In the genomic region with DNA sequence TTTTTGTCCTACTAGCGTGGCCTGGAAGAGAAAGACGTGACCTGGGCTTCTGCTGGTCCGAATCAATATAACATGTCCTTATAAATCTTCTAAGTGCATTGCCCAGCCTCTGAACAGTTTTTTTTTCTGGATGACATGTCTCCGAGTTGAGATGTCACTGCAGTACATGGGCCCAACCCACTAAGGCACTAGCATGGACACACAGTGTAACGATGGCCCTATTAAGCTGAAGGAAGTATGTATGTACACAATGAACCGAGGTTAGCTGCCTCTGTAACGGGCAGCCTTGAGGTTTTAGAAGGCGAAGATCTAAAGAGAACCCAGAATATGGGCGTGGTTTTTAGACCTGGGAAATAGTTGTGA, we compare ENCODE assay signal across 10 mouse cellular contexts. TPM values are rescaled to one million over a fixed set of nuclear protein-coding genes. Genes with fewer than 3 reads are reported as not detected.
DNase-seq lines count a peak whose midpoint lies in the region; ATAC-seq and TF ChIP-seq lines count a peak whose summit lies in the region.
"Had no signal": no experiment of that assay in that cellular context is flagged by ENCODE, and none has a peak within 500 bp of the region (broad histone marks: within the 10 kb centered on the region; RNA-seq: fewer than 3 reads in every experiment).

No protein-coding gene starts in this region.

- DNase-seq in layer of hippocampus, adult 2 months (ENCODE audit: low spot score in 2 of 2): no peak
- DNase-seq in layer of hippocampus, adult 11-12 months (ENCODE audit: low spot score): no peak
- peak; percentile 6 for DNase-seq in c-Kit-positive CD71-positive TER-119-positive erythroid progenitor cells, embryonic 14.5 days (ENCODE audit: low spot score)
- no peak for DNase-seq in layer of hippocampus, postnatal 25 days (ENCODE audit: extremely low spot score in 1 of 2, low spot score in 1 of 2)
- no peak for DNase-seq in thymus, postnatal 4 days
- DNase-seq in kidney, adult 9 months: no peak

- peak overlapping the region; percentile 69 for H3K4me2 ChIP-seq in hindbrain, embryonic 15.5 days
- H3K4me2 ChIP-seq in midbrain, embryonic 16.5 days (ENCODE audit: low read length): peak overlapping the region; percentile 91

- ATAC-seq in hindbrain, embryonic 15.5 days (ENCODE audit: low FRiP score, low read depth): peak; percentile 17; the same call in 1 of the 2 replicates
- peak; percentile 55; the same call in 1 of the 2 replicates for ATAC-seq in midbrain, embryonic 16.5 days

- H3K36me3 ChIP-seq in hindbrain, embryonic 15.5 days: no peaks in the 10 kb centered on the region
- H3K36me3 ChIP-seq in midbrain, embryonic 16.5 days (ENCODE audit: control insufficient read depth, insufficient read depth, low read length): 0 out of 2 replicates have a peak, but pooled peaks cover 3% of the 10 kb centered on the region

- peaks cover 19% of the 10 kb centered on the region for H3K4me1 ChIP-seq in hindbrain, embryonic 15.5 days (replicated peaks)
- peaks cover 15% of the 10 kb centered on the region for H3K4me1 ChIP-seq in midbrain, embryonic 16.5 days (ENCODE audit: control insufficient read depth, insufficient read depth, low read length)

- H3K4me3 ChIP-seq in layer of hippocampus, adult 2 months: peak overlapping the region; percentile 80
- H3K4me3 ChIP-seq in hindbrain, embryonic 15.5 days: peak overlapping the region; percentile 89
- peak overlapping the region; percentile 90 for H3K4me3 ChIP-seq in midbrain, embryonic 16.5 days (ENCODE audit: low read depth, low read length)

- H3K27ac ChIP-seq in layer of hippocampus, adult 2 months: peak overlapping the region; percentile 83
- peak overlapping the region; percentile 78 for H3K27ac ChIP-seq in hindbrain, embryonic 15.5 days (replicated peaks)
- peak overlapping the region; percentile 83 for H3K27ac ChIP-seq in midbrain, embryonic 16.5 days (ENCODE audit: low read length)

- 10% methylated on average over 9 of the region's 9 CpGs for WGBS in hindbrain, embryonic 15.5 days
- 11% methylated on average over 9 of the region's 9 CpGs for WGBS in midbrain, embryonic 16.5 days

- H3K9me3 ChIP-seq in hindbrain, embryonic 15.5 days: no peaks in the 10 kb centered on the region
- H3K9me3 ChIP-seq in midbrain, embryonic 16.5 days (replicated peaks; ENCODE audit: control insufficient read depth, low read length, poor library complexity, severe bottlenecking): no peaks in the 10 kb centered on the region

- 0 out of 2 replicates have a peak, but pooled peaks cover 1% of the 10 kb centered on the region for H3K27me3 ChIP-seq in hindbrain, embryonic 15.5 days
- no peaks in the 10 kb centered on the region for H3K27me3 ChIP-seq in midbrain, embryonic 16.5 days (ENCODE audit: control insufficient read depth, insufficient read depth, low read depth, low read length)

- H3K9ac ChIP-seq in hindbrain, embryonic 15.5 days: peak overlapping the region; percentile 70
- peak overlapping the region; percentile 86 for H3K9ac ChIP-seq in midbrain, embryonic 16.5 days (ENCODE audit: low read depth, low read length)

- TF ChIP-seq CTCF in layer of hippocampus, adult 2 months (conservative IDR thresholded peaks at IDR 0.05): no peak

RNA-seq across cellular contexts. Expression of a gene that starts 0.6 kb away (rescaled TPM):
- 10 to 100 TPM; 60.1 to 61.7 TPM for total RNA-seq in layer of hippocampus, adult 2 months (2021)
- polyA plus RNA-seq in hindbrain, embryonic 15.5 days (2015; fragmentation: Nextera tagmentation; extraction: Ambion mirVana): 53.3 and 55.7 TPM in 2 replicates
- polyA plus RNA-seq in midbrain, embryonic 16.5 days (2015; fragmentation: Nextera tagmentation; extraction: Ambion mirVana): 59.4 and 61.5 TPM in 2 replicates
- 10 to 100 TPM; 48.4 to 60.1 TPM for total RNA-seq in layer of hippocampus, postnatal 25 days (2021)

RNA-seq across cellular contexts. Expression of a gene that starts 45.8 kb away (rescaled TPM):
- total RNA-seq in layer of hippocampus, adult 2 months (2021): not detected
- 0.65 and 2.6 TPM in 2 replicates for polyA plus RNA-seq in hindbrain, embryonic 15.5 days (2015; fragmentation: Nextera tagmentation; extraction: Ambion mirVana)
- not detected in 2 replicates for polyA plus RNA-seq in midbrain, embryonic 16.5 days (2015; fragmentation: Nextera tagmentation; extraction: Ambion mirVana)
- total RNA-seq in layer of hippocampus, postnatal 25 days (2021): not detected
- total RNA-seq: adrenal gland, postnatal 25 days; left cerebral cortex, postnatal 4 days had no signal

RNA-seq across cellular contexts. Expression of a gene that starts 58.8 kb away (rescaled TPM):
- 1 to 10 TPM; 6.9 to 7.6 TPM for total RNA-seq in layer of hippocampus, adult 2 months (2021)
- 3.3 and 3.5 TPM in 2 replicates for polyA plus RNA-seq in hindbrain, embryonic 15.5 days (2015; fragmentation: Nextera tagmentation; extraction: Ambion mirVana)
- 3.3 and 3.6 TPM in 2 replicates for polyA plus RNA-seq in midbrain, embryonic 16.5 days (2015; fragmentation: Nextera tagmentation; extraction: Ambion mirVana)
- total RNA-seq in layer of hippocampus, postnatal 25 days (2021): 1 to 10 TPM; 5.3 to 7.6 TPM
